In the genomic region with DNA sequence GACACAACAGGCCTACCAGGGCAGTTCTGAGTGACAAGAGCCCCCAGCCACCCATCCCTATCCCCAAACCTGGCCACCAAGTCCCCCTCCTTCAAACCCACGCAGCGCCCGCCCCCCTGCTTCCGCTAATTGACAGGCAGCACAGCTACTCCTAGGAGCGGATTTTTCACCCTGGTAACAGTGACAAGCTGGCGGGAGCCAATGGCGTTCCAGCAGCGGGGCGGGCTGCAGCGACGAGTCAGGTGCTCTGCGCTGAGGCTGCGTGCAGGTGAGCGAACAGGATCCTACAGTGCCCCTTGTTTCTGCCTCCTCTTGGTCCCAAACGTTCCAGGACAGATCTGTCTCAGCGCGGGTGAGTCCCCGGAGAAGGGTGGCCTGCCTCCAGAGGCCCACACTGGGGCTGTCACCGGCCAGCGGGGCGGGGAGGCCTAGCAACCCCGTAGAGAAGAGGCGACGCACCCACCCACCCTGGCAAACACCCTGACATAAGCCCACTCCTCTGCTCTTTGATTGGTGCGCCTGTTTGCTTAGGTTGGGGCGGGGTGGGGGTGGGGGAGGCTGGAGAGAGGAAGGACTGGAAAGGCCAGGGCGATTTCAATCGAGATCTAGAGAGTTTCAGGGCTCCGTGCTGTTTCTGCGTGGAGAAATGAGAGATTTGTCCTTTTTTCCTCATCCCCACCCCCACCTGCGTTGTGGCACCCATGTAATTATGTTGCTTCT, we compare ENCODE assay signal across 8 mouse cellular contexts. TPM values are rescaled to one million over a fixed set of nuclear protein-coding genes. Genes with fewer than 3 reads are reported as not detected.
DNase-seq lines count a peak whose midpoint lies in the region.

A gene (plus strand): TSS at position 183 of the 720 bp plus-strand sequence.

- H3K27me3 ChIP-seq in megakaryocyte, embryonic 14.5 days (replicated peaks), result no peaks in the 10 kb centered on the region

- peak within 1 kb of the TSS; percentile 93 for H3K4me3 ChIP-seq in megakaryocyte, embryonic 14.5 days (replicated peaks)

- H3K36me3 ChIP-seq in megakaryocyte, embryonic 14.5 days (replicated peaks; ENCODE audit: low read length), result peaks cover 16% of the 10 kb centered on the region

- peaks cover 45% of the 10 kb centered on the region for H3K4me1 ChIP-seq in megakaryocyte, embryonic 14.5 days

- peak; percentile 72 for DNase-seq in adipocyte (ENCODE audit: low spot score)
- peak; percentile 82 for DNase-seq in embryo, embryonic 10 days (ENCODE audit: low spot score)
- DNase-seq in gastrocnemius, postnatal 10 days, result peak; percentile 72
- DNase-seq in induced T-regulatory cell, adult 2 months (ENCODE audit: low read depth), result peak; percentile 83
- peak; percentile 81 to 92 for DNase-seq in left cerebral cortex, adult 8-10 months (ENCODE audit: low spot score in 2 of 2)
- DNase-seq in right cerebral cortex, postnatal 10 days (ENCODE audit: low spot score in 2 of 2), result peak; percentile 95 to 96
- DNase-seq in urinary bladder, postnatal 14 days (ENCODE audit: low spot score), result peak; percentile 88

- H3K9me3 ChIP-seq in megakaryocyte, embryonic 14.5 days, result peaks cover 4% of the 10 kb centered on the region

RNA-seq across cellular contexts. Expression of the gene that starts here (rescaled TPM):
- total RNA-seq in gastrocnemius, postnatal 10 days (2021), result 1 to 10 TPM; 5.9 to 7.0 TPM
- 100 to 1,000 TPM; 200 to 223 (median 211) TPM for total RNA-seq in left cerebral cortex, adult 8-10 months (2022)
- 0.69 TPM in 1 of 2 replicates, not detected in the other for polyA plus RNA-seq in megakaryocyte, embryonic 14.5 days (2012; ENCODE audit: insufficient read depth, low replicate concordance)

Comparison
In these comparisons a context has a peak if more than half of its experiments do, and no peak if none do; other contexts are left out.
1. Peak in every context shown above with its lines: DNase-seq and H3K4me3 ChIP-seq.
2. RNA of the gene that starts here (total RNA-seq): 200 to 223 TPM in left cerebral cortex, adult 8-10 months; 5.9 to 7.0 TPM in gastrocnemius, postnatal 10 days; every median in the first group is over 10 times any median in the second.